Mouse (Mus musculus): ENCODE measurements at regions not wholly inside any gene's neighbourhood (a gene's known extent, or its start where the extent isn't known, plus 50 kb on each side); places are given as distances from the start of the nearest gene placed in this dataset.

DNA sequence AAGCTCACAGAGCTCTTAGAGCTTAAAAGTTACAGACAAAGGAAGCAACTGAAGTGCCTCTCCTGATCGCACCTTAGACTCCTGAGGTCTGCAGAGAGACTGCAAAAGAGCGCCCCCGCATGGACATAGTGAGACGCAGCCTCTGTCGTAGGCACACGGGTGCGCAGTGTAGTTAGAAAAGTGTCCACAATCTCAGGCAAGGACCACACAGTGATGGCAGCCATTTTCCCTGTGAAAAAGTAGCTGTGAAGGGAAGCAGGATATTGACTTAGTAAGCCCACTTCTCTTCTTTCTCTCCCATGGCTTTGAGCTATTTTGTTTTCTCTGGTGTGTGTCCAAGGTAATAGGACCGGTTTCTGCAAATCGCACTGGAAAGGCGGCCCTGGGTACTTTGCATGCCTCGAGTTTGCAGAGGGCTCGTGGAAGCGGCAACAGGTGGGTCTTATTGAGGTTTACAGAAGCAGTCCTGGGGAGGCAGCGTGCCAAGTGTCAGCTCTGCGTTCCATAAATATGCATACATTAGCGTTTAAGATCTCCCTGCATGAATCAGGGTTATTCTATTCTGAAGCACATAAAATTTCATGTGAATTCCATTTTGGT is 188.0 kb downstream of the Pax3 start:
- TF ChIP-seq POLR2A (IDR thresholded peaks at IDR 0.05; ENCODE audit: control insufficient read depth, low read depth, low read length) (no peak), CTCF (IDR thresholded peaks at IDR 0.05; ENCODE audit: control insufficient read depth, insufficient read depth, insufficient replicate concordance, low read depth, low read length) (peak; percentile 81; the same call in 1 of the 2 replicates)
